Comparison of ENCODE assay signal across 25 mouse cellular contexts in genomic region chr1:156716681-156717080, GRCm38 (mm10). TPM values are rescaled to one million over a fixed set of nuclear protein-coding genes. Genes with fewer than 3 reads are reported as not detected.
A peak's percentile ranks its signal among the peaks of the same experiment; 100 is the strongest.
DNase-seq lines count a peak whose midpoint lies in the region; ATAC-seq and TF ChIP-seq lines count a peak whose summit lies in the region.
"Had no signal": no experiment of that assay in that cellular context is flagged by ENCODE, and none has a peak within 500 bp of the region (broad histone marks: within the 10 kb centered on the region; RNA-seq: fewer than 3 reads in every experiment).

No protein-coding gene starts in this region.

- WGBS in lung, embryonic 14.5 days, result 58% methylated on average over 6 of the region's 6 CpGs
- 40% methylated on average over 6 of the region's 6 CpGs for WGBS in intestine, postnatal 0 days

- no peak overlapping the region for H3K27ac ChIP-seq in lung, embryonic 14.5 days (ENCODE audit: low read depth)
- H3K27ac ChIP-seq in intestine, postnatal 0 days (ENCODE audit: low read depth, low read length), result no peak overlapping the region
- H3K27ac ChIP-seq: embryonic facial prominence, embryonic 10.5 days; embryonic facial prominence, embryonic 12.5 days; forebrain, embryonic 13.5 days; forebrain, embryonic 15.5 days had no signal

- no peak overlapping the region for H3K9ac ChIP-seq in lung, embryonic 14.5 days
- H3K9ac ChIP-seq in intestine, postnatal 0 days (ENCODE audit: low read depth, low read length), result no peak overlapping the region
- H3K9ac ChIP-seq: embryonic facial prominence, embryonic 12.5 days; forebrain, embryonic 13.5 days; forebrain, embryonic 15.5 days; forebrain, postnatal 0 days had no signal

- no peak for ATAC-seq in lung, embryonic 14.5 days (ENCODE audit: insufficient read depth)
- no peak for ATAC-seq in intestine, postnatal 0 days
- ATAC-seq: activated CD4-positive, CD25-positive, alpha-beta regulatory T cell, adult 4 months; forebrain, embryonic 13.5 days; forebrain, embryonic 15.5 days; forebrain, postnatal 0 days; Patski had no signal

- no peak overlapping the region for H3K4me3 ChIP-seq in lung, embryonic 14.5 days (ENCODE audit: low read depth, low read length)
- H3K4me3 ChIP-seq in intestine, postnatal 0 days (ENCODE audit: low read depth, low read length), result no peak overlapping the region
- H3K4me3 ChIP-seq: embryonic facial prominence, embryonic 12.5 days; forebrain, embryonic 15.5 days had no signal

- no peak overlapping the region for H3K4me2 ChIP-seq in lung, embryonic 14.5 days
- H3K4me2 ChIP-seq in intestine, postnatal 0 days (replicated peaks; ENCODE audit: low read depth), result peak overlapping the region; percentile 31; the same call in 1 of the 2 replicates
- H3K4me2 ChIP-seq: embryonic facial prominence, embryonic 12.5 days had no signal

- 0 out of 2 replicates have a peak, but pooled peaks cover 6% of the 10 kb centered on the region for H3K36me3 ChIP-seq in lung, embryonic 14.5 days (ENCODE audit: insufficient read depth)
- no peaks in the 10 kb centered on the region for H3K36me3 ChIP-seq in intestine, postnatal 0 days (ENCODE audit: control insufficient read depth, insufficient read depth)
- H3K36me3 ChIP-seq: embryonic facial prominence, embryonic 12.5 days; forebrain, embryonic 15.5 days had no signal

- TF ChIP-seq CTCF in lung, embryonic 14.5 days (IDR thresholded peaks at IDR 0.05; ENCODE audit: low read depth), result no peak
- TF ChIP-seq CTCF in intestine, postnatal 0 days (IDR thresholded peaks at IDR 0.05; ENCODE audit: low read depth), result no peak

- peak; percentile 73 for DNase-seq in heart, adult 11 months
- DNase-seq in heart, adult 8-10 months (ENCODE audit: low spot score), result no peak
- DNase-seq in lung, embryonic 14.5 days, result peak; percentile 16
- DNase-seq in lung, adult 18-20 months, result no peak
- peak; percentile 24 for DNase-seq in A20 (ENCODE audit: low read depth, low spot score)
- no peak for DNase-seq in cerebellum, postnatal 4 days (ENCODE audit: low spot score in 2 of 2)
- no peak for DNase-seq in adrenal gland, adult 18-20 months (ENCODE audit: low spot score in 2 of 2)
- DNase-seq: adrenal gland, adult 2 months; adrenal gland, postnatal 10 days; adrenal gland, postnatal 25 days; cerebellum, adult 11 months; cerebellum, adult 18-20 months; cerebellum, adult 8-10 months; cerebellum, adult 9-11 months; cerebellum, postnatal 14 days; cerebellum, postnatal 36 days; forebrain, postnatal 0 days had no signal

- H3K27me3 ChIP-seq in lung, embryonic 14.5 days (ENCODE audit: insufficient read depth, low read length), result no peaks in the 10 kb centered on the region
- H3K27me3 ChIP-seq in intestine, postnatal 0 days (replicated peaks; ENCODE audit: control insufficient read depth, insufficient read depth, low read length), result no peaks in the 10 kb centered on the region
- H3K27me3 ChIP-seq: embryonic facial prominence, embryonic 12.5 days; forebrain, embryonic 15.5 days; Patski had no signal

- H3K4me1 ChIP-seq in lung, embryonic 14.5 days (ENCODE audit: insufficient read depth), result 0 out of 2 replicates have a peak, but pooled peaks cover 7% of the 10 kb centered on the region
- 0 out of 2 replicates have a peak, but pooled peaks cover 3% of the 10 kb centered on the region for H3K4me1 ChIP-seq in intestine, postnatal 0 days (replicated peaks; ENCODE audit: control insufficient read depth, insufficient read depth, low read length)
- H3K4me1 ChIP-seq: embryonic facial prominence, embryonic 12.5 days had no signal

- H3K9me3 ChIP-seq in lung, embryonic 14.5 days (ENCODE audit: low read depth, low read length), result no peaks in the 10 kb centered on the region
- H3K9me3 ChIP-seq in intestine, postnatal 0 days (ENCODE audit: control insufficient read depth), result no peaks in the 10 kb centered on the region
- H3K9me3 ChIP-seq: embryonic facial prominence, embryonic 10.5 days; embryonic facial prominence, embryonic 12.5 days; forebrain, embryonic 13.5 days; forebrain, embryonic 15.5 days; G1E had no signal

RNA-seq across cellular contexts. Expression of gene Fam20b, which starts 2.2 kb away (rescaled TPM):
- total RNA-seq in heart, adult 8-10 months (2022), result 10 to 100 TPM; 59.9 to 68.8 (median 65.7) TPM
- 29.5 and 31.1 TPM in 2 replicates for polyA plus RNA-seq in lung, embryonic 14.5 days (2014; fragmentation: Nextera tagmentation; extraction: Ambion mirVana)
- polyA plus RNA-seq in intestine, postnatal 0 days (2015; fragmentation: Nextera tagmentation; extraction: Ambion mirVana), result 35.4 and 36.9 TPM in 2 replicates
- 10 to 100 TPM; 49.1 to 57.9 TPM for total RNA-seq in adrenal gland, adult 18-20 months (2021)

RNA-seq across cellular contexts. Expression of gene Tor3a, which starts 42.5 kb away (rescaled TPM):
- total RNA-seq in heart, adult 8-10 months (2022), result 10 to 100 TPM in 1 of 4 experiments, 1 to 10 TPM in 3; 8.1 to 11.2 (median 9.2) TPM
- 8.3 and 8.7 TPM in 2 replicates for polyA plus RNA-seq in lung, embryonic 14.5 days (2014; fragmentation: Nextera tagmentation; extraction: Ambion mirVana)
- polyA plus RNA-seq in intestine, postnatal 0 days (2015; fragmentation: Nextera tagmentation; extraction: Ambion mirVana), result 5.8 and 7.1 TPM in 2 replicates
- total RNA-seq in adrenal gland, adult 18-20 months (2021), result 10 to 100 TPM; 11.5 to 17.4 TPM

Comparison
In these comparisons a context has a peak if more than half of its experiments do, and no peak if none do; other contexts are left out.
1. DNase-seq: peak in heart, adult 11 months (single experiment), lung, embryonic 14.5 days (single experiment) and A20 (single experiment); none in heart, adult 8-10 months (single experiment), lung, adult 18-20 months (0 of 2), cerebellum, postnatal 4 days (0 of 2) and adrenal gland, adult 18-20 months (0 of 2).